ENCODE assay signal across 8 mouse cellular contexts in the genomic region with DNA sequence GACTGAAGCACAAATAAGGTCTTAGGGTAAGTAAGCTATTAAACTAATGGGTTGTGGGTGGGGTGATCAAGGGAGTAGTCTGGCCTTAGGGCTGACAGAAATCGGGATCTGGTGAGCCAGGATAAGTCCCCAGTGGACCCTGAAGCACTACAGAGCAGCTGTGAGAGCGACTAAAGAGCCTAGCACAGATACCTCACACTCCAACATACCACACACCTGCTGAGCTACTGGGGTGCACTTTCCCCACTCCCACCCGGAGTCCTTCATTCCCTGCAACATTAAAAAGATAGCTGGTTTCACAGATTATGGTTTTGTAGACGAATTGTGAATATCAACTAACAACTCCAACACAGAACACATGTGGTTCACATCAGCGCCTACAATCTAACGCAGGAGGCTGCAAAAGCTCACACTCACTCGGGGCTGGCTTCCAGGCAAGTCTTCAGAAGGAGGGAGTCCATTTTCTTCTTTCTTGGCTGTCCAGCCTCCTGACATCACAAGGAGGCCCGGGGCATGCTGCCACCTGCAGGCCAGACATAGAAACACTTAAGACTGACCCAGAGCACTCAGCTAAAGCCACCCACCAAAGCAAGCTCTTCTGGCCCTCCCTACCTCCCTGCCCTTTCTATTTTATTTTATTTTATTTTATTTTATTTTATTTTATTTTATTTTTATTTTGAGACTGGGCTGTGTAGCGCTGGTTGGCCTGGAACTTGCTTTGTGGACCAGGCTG. TPM values are rescaled to one million over a fixed set of nuclear protein-coding genes. Genes with fewer than 3 reads are reported as not detected.
DNase-seq lines count a peak whose midpoint lies in the region; ATAC-seq and TF ChIP-seq lines count a peak whose summit lies in the region.

No protein-coding gene starts in this region.

- H3K27me3 ChIP-seq in hindbrain, embryonic 13.5 days, result 0 out of 2 replicates have a peak, but pooled peaks cover 3% of the 10 kb centered on the region

- DNase-seq in WW6 (ENCODE audit: low read depth, low spot score), result peak; percentile 55
- DNase-seq in cerebellum, postnatal 14 days, result peak; percentile 86 to 88
- DNase-seq in frontal cortex, postnatal 25 days (ENCODE audit: low spot score in 2 of 2), result peak; percentile 50 to 55
- peak; percentile 65 to 79 for DNase-seq in left cerebral cortex, adult 2 months (ENCODE audit: extremely low spot score in 1 of 2, low spot score in 2 of 2)
- DNase-seq in right cerebral cortex, postnatal 14 days, result peak; percentile 70
- peak; percentile 75 to 85 for DNase-seq in urinary bladder, postnatal 36 days (ENCODE audit: low spot score in 2 of 2)

- peak overlapping the region; percentile 15; the same call in 1 of the 2 replicates for H3K4me2 ChIP-seq in hindbrain, embryonic 13.5 days

- ATAC-seq in hindbrain, embryonic 13.5 days (ENCODE audit: low FRiP score), result peak; percentile 69; the same call in 1 of the 2 replicates
- ATAC-seq in megakaryocyte-erythroid progenitor cell, adult 5-6 weeks (replicated peaks; ENCODE audit: low FRiP score, low TSS enrichment, poor library complexity, severe bottlenecking), result peak; percentile 87

- no peak overlapping the region for H3K27ac ChIP-seq in hindbrain, embryonic 13.5 days
- no peak overlapping the region for H3K27ac ChIP-seq in left cerebral cortex, adult 2 months

- TF ChIP-seq CTCF in left cerebral cortex, adult 2 months (IDR thresholded peaks at IDR 0.05), result peak; percentile 87

- no peak overlapping the region for H3K4me3 ChIP-seq in hindbrain, embryonic 13.5 days
- H3K4me3 ChIP-seq in left cerebral cortex, adult 2 months, result no peak overlapping the region

- no peaks in the 10 kb centered on the region for H3K9me3 ChIP-seq in hindbrain, embryonic 13.5 days

- 31% methylated on average over 9 of the region's 9 CpGs for WGBS in hindbrain, embryonic 13.5 days

- no peak overlapping the region for H3K9ac ChIP-seq in hindbrain, embryonic 13.5 days

- H3K4me1 ChIP-seq in hindbrain, embryonic 13.5 days (replicated peaks), result peaks cover 6% of the 10 kb centered on the region

- no peaks in the 10 kb centered on the region for H3K36me3 ChIP-seq in hindbrain, embryonic 13.5 days

- intact Hi-C loops in left cerebral cortex, adult 2 months (cut with DNase I), result loop anchor here (2.0 to 10.0 kb wide), 3 partner anchors 91 to 385 kb away; no protein-coding TSS in a partner anchor

RNA-seq across cellular contexts. Expression of gene Gm12216, which starts 9.3 kb away (rescaled TPM):
- polyA plus RNA-seq in hindbrain, embryonic 13.5 days (2015; fragmentation: Nextera tagmentation; extraction: Ambion mirVana), result 0.31 and 0.69 TPM in 2 replicates
- total RNA-seq in left cerebral cortex, adult 2 months (2021), result 1 to 10 TPM; 3.0 to 5.9 TPM
- 5.5 and 12.6 TPM in 2 replicates for total RNA-seq in megakaryocyte-erythroid progenitor cell, adult 5-6 weeks (2014; fragmentation: Nextera tagmentation)
- total RNA-seq in megakaryocyte-erythroid progenitor cell, adult 5-6 weeks (2017), result 1.5 TPM in 1 of 2 replicates, not detected in the other

RNA-seq across cellular contexts. Expression of gene Slc22a5, which starts 41.7 kb away (rescaled TPM):
- polyA plus RNA-seq in hindbrain, embryonic 13.5 days (2015; fragmentation: Nextera tagmentation; extraction: Ambion mirVana), result 8.1 and 10.8 TPM in 2 replicates
- 10 to 100 TPM in 1 of 2 experiments, 1 to 10 TPM in 1; 9.5 to 10.5 TPM for total RNA-seq in left cerebral cortex, adult 2 months (2021)
- total RNA-seq in megakaryocyte-erythroid progenitor cell, adult 5-6 weeks (2014; fragmentation: Nextera tagmentation), result 6.3 and 10.5 TPM in 2 replicates
- 7.0 and 11.2 TPM in 2 replicates for total RNA-seq in megakaryocyte-erythroid progenitor cell, adult 5-6 weeks (2017)
